ENCODE assay signal across 8 mouse cellular contexts in the genomic region with DNA sequence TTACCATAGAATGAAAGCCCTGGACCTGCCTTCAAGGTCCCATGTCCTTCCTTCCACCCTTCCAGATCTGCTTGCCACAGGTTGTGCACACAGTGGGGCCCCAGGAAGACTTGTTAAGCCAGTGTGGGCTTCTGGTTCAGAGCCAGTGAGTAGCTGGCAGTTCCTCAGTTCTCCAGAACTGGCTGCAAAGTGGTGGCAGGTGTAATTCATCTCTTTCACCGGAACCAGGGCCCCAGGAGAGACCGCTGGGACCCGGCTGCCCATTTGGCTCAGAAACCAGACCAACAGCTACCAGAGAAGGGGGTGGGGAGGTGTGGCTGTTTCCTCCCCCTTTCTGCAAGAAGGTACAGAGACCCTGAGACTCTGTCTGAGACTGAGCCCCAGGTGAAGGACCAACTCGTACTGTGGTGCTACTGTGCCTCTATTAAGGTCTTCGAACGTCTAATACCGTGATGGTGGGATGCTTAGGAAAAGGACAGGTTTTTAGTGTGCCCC. TPM values are rescaled to one million over a fixed set of nuclear protein-coding genes. Genes with fewer than 3 reads are reported as not detected.
DNase-seq lines count a peak whose midpoint lies in the region; ATAC-seq and TF ChIP-seq lines count a peak whose summit lies in the region.

No protein-coding gene starts in this region.

- H3K27me3 ChIP-seq in MEL (ENCODE audit: control insufficient read depth in 1 of 2, insufficient read depth in 2 of 2, low read length in 2 of 2) = no peaks in the 10 kb centered on the region
- no peaks in the 10 kb centered on the region for H3K27me3 ChIP-seq in intestine, embryonic 15.5 days (replicated peaks)
- H3K27me3 ChIP-seq in splenic B cell, adult 2 months (ENCODE audit: control insufficient read depth, insufficient read depth, low read length, poor library complexity, severe bottlenecking) = no peaks in the 10 kb centered on the region

- H3K27ac ChIP-seq in MEL (ENCODE audit: control insufficient read depth, low read depth, low read length) = no peak overlapping the region
- H3K27ac ChIP-seq in gastrocnemius, adult 2 months = peak overlapping the region; percentile 93
- H3K27ac ChIP-seq in intestine, embryonic 15.5 days = no peak overlapping the region

- no peaks in the 10 kb centered on the region for H3K9me3 ChIP-seq in MEL (replicated peaks; ENCODE audit: insufficient read depth, low read length)
- H3K9me3 ChIP-seq in intestine, embryonic 15.5 days = no peaks in the 10 kb centered on the region

- TF ChIP-seq CTCF in MEL (IDR thresholded peaks at IDR 0.05 in 2 of 3, conservative IDR thresholded peaks at IDR 0.05 in 1 of 3; ENCODE audit: control insufficient read depth in 1 of 3, insufficient read depth in 1 of 3, low read depth in 2 of 3, low read length in 3 of 3, poor library complexity in 1 of 3, severe bottlenecking in 1 of 3) = no peak
- no peak for TF ChIP-seq CTCF in gastrocnemius, adult 2 months (IDR thresholded peaks at IDR 0.05)
- TF ChIP-seq CTCF in lung, adult 2 months (IDR thresholded peaks at IDR 0.05; ENCODE audit: insufficient read depth, low read length) = no peak

- H3K4me2 ChIP-seq in intestine, embryonic 15.5 days (replicated peaks) = peak overlapping the region; percentile 98

- ATAC-seq in intestine, embryonic 15.5 days = no peak

- TF ChIP-seq POLR2A in MEL (IDR thresholded peaks at IDR 0.05; ENCODE audit: control insufficient read depth in 1 of 2, insufficient read depth in 1 of 2, low read depth in 1 of 2, low read length in 2 of 2, poor library complexity in 1 of 2) = no peak
- no peak for TF ChIP-seq POLR2A in lung, adult 2 months (IDR thresholded peaks at IDR 0.05; ENCODE audit: borderline replicate concordance, extremely low read depth, low read depth, low read length)

- H3K9ac ChIP-seq in MEL (ENCODE audit: control insufficient read depth, low read depth, low read length, poor library complexity, severe bottlenecking) = no peak overlapping the region
- H3K9ac ChIP-seq in intestine, embryonic 15.5 days = peak overlapping the region; percentile 59; the same call in 1 of the 2 replicates

- 0 out of 4 replicates have a peak, but pooled peaks cover 0 to 3% of the 10 kb centered on the region in 2 experiments for H3K4me1 ChIP-seq in MEL (ENCODE audit: control insufficient read depth in 1 of 2, insufficient read depth in 2 of 2, low read length in 2 of 2)
- H3K4me1 ChIP-seq in intestine, embryonic 15.5 days (replicated peaks) = peaks cover 7% of the 10 kb centered on the region; the same call in 1 of the 2 replicates
- peaks cover 8% of the 10 kb centered on the region for H3K4me1 ChIP-seq in lung, adult 2 months (ENCODE audit: control insufficient read depth, insufficient read depth, low read length)

- peak overlapping the region; percentile 54 to 88; a peak in 2 of 4 replicates for H3K4me3 ChIP-seq in MEL (ENCODE audit: control insufficient read depth in 1 of 2, insufficient read depth in 1 of 2, low read depth in 2 of 2, low read length in 2 of 2)
- peak overlapping the region; percentile 79 for H3K4me3 ChIP-seq in gastrocnemius, adult 2 months
- peak overlapping the region; percentile 56 for H3K4me3 ChIP-seq in intestine, embryonic 15.5 days (replicated peaks)
- peak overlapping the region; percentile 90 for H3K4me3 ChIP-seq in lung, adult 2 months (replicated peaks; ENCODE audit: extremely low read depth, low read depth, low read length)

- no peak for TF ChIP-seq EP300 in MEL (IDR thresholded peaks at IDR 0.05; ENCODE audit: low read depth in 1 of 2, low read length in 2 of 2)

- TF ChIP-seq RAD21 in MEL (IDR thresholded peaks at IDR 0.05; ENCODE audit: low read depth, low read length) = no peak

- no peaks in the 10 kb centered on the region for H3K79me2 ChIP-seq in MEL (ENCODE audit: control insufficient read depth, insufficient read depth, low read length, poor library complexity)

- intact Hi-C loops in gastrocnemius, adult 2 months (cut with DNase I) = no loop called here
- intact Hi-C loops in left cerebral cortex, postnatal 25 days (cut with DNase I) = no loop called here

- H3K36me3 ChIP-seq in MEL (ENCODE audit: control insufficient read depth in 1 of 2, insufficient read depth in 2 of 2, low read length in 2 of 2) = no peaks in the 10 kb centered on the region
- no peaks in the 10 kb centered on the region for H3K36me3 ChIP-seq in intestine, embryonic 15.5 days
- H3K36me3 ChIP-seq in splenic B cell, adult 2 months (ENCODE audit: control insufficient read depth, insufficient read depth, low read length, poor library complexity, severe bottlenecking) = no peaks in the 10 kb centered on the region

- WGBS in intestine, embryonic 15.5 days = 8% methylated on average over 7 of the region's 7 CpGs
- 11% methylated on average over 7 of the region's 7 CpGs for WGBS in lung, adult 2 months

- DNase-seq in MEL (ENCODE audit: low read depth, low spot score) = no peak
- DNase-seq in cerebellum, adult 11 months = peak; percentile 94
- DNase-seq in gastrocnemius, adult 2 months = peak; percentile 65
- peak; percentile 45 for DNase-seq in lung, adult 2 months
- peak; percentile 31 for DNase-seq in splenic B cell, adult 2 months (ENCODE audit: low read depth, low spot score)
- no peak for DNase-seq in left cerebral cortex, postnatal 25 days (ENCODE audit: low spot score in 2 of 2)
- DNase-seq in thymus, adult 18-20 months = no peak

TF ChIP-seq in MEL, 35 proteins besides CTCF, POLR2A, EP300 and RAD21:
- TF ChIP-seq JUND (IDR thresholded peaks at IDR 0.05; ENCODE audit: low read depth, low read length) (no peak), CHD1 (IDR thresholded peaks at IDR 0.05; ENCODE audit: low read depth, low read length) (no peak)
TF ChIP-seq in MEL: peak in this region for 0.

RNA-seq across cellular contexts. Expression of a gene that starts 7.8 kb away (rescaled TPM):
- 0.85 and 1.2 TPM in 2 replicates for total RNA-seq in MEL (2012; rRNA removed)
- polyA plus RNA-seq in MEL (2012; ENCODE audit: insufficient read depth in 1 of 2, insufficient read length in 2 of 2, low read depth in 1 of 2, low replicate concordance in 2 of 2, missing spikeins in 1 of 2) = 1 to 10 TPM in 1 of 2 experiments, not detected in 1; 1.2 TPM
- total RNA-seq in gastrocnemius, adult 2 months (2021) = 1 to 10 TPM; 4.9 to 6.9 TPM
- polyA plus RNA-seq in intestine, embryonic 15.5 days (2015; fragmentation: Nextera tagmentation; extraction: Ambion mirVana) = 1.5 and 1.6 TPM in 2 replicates
- 3.7 and 5.7 TPM in 2 replicates for polyA plus RNA-seq in lung, adult 2 months (2012; rRNA removed)
- total RNA-seq in left cerebral cortex, postnatal 25 days (2021) = 10 to 100 TPM; 27.9 to 32.8 TPM

RNA-seq across cellular contexts. Expression of a gene that starts 19.7 kb away (rescaled TPM):
- 29.1 and 35.3 TPM in 2 replicates for total RNA-seq in MEL (2012; rRNA removed)
- polyA plus RNA-seq in MEL (2012; ENCODE audit: insufficient read depth in 1 of 2, insufficient read length in 2 of 2, low read depth in 1 of 2, low replicate concordance in 2 of 2, missing spikeins in 1 of 2) = 10 to 100 TPM in 1 of 2 experiments, not detected in 1; 33.6 TPM
- total RNA-seq in gastrocnemius, adult 2 months (2021) = 10 to 100 TPM; 47.9 to 50.7 TPM
- 45.8 and 48.0 TPM in 2 replicates for polyA plus RNA-seq in intestine, embryonic 15.5 days (2015; fragmentation: Nextera tagmentation; extraction: Ambion mirVana)
- 37.3 and 46.4 TPM in 2 replicates for polyA plus RNA-seq in lung, adult 2 months (2012; rRNA removed)
- total RNA-seq in left cerebral cortex, postnatal 25 days (2021) = 10 to 100 TPM; 73.5 to 77.6 TPM

RNA-seq across cellular contexts. Expression of a gene that starts 19.9 kb away (rescaled TPM):
- total RNA-seq in MEL (2012; rRNA removed) = 25.0 and 29.4 TPM in 2 replicates
- polyA plus RNA-seq in MEL (2012; ENCODE audit: insufficient read depth in 1 of 2, insufficient read length in 2 of 2, low read depth in 1 of 2, low replicate concordance in 2 of 2, missing spikeins in 1 of 2) = 10 to 100 TPM in 1 of 2 experiments, not detected in 1; 44.0 TPM
- under 1 TPM; 0.23 to 0.36 TPM for total RNA-seq in gastrocnemius, adult 2 months (2021)
- 26.7 and 27.1 TPM in 2 replicates for polyA plus RNA-seq in intestine, embryonic 15.5 days (2015; fragmentation: Nextera tagmentation; extraction: Ambion mirVana)
- 0.42 and 0.70 TPM in 2 replicates for polyA plus RNA-seq in lung, adult 2 months (2012; rRNA removed)
- under 1 TPM; 0.32 to 0.64 TPM for total RNA-seq in left cerebral cortex, postnatal 25 days (2021)

RNA-seq across cellular contexts. Expression of a gene that starts 24.0 kb away (rescaled TPM):
- 0.08 TPM in 1 of 2 replicates, not detected in the other for total RNA-seq in MEL (2012; rRNA removed)
- polyA plus RNA-seq in MEL (2012; ENCODE audit: insufficient read depth in 1 of 2, insufficient read length in 2 of 2, low read depth in 1 of 2, low replicate concordance in 2 of 2, missing spikeins in 1 of 2) = under 1 TPM in 1 of 2 experiments, not detected in 1; 0.03 TPM
- under 1 TPM in 1 of 2 experiments, not detected in 1; 0.17 TPM for total RNA-seq in gastrocnemius, adult 2 months (2021)
- polyA plus RNA-seq in intestine, embryonic 15.5 days (2015; fragmentation: Nextera tagmentation; extraction: Ambion mirVana) = 35.7 and 43.6 TPM in 2 replicates
- polyA plus RNA-seq in lung, adult 2 months (2012; rRNA removed) = 60.8 and 93.7 TPM in 2 replicates
- under 1 TPM; 0.23 to 0.27 TPM for total RNA-seq in left cerebral cortex, postnatal 25 days (2021)

RNA-seq across cellular contexts. Expression of a gene that starts 29.8 kb away (rescaled TPM):
- not detected in 2 replicates for total RNA-seq in MEL (2012; rRNA removed)
- polyA plus RNA-seq in MEL (2012; ENCODE audit: insufficient read depth in 1 of 2, insufficient read length in 2 of 2, low read depth in 1 of 2, low replicate concordance in 2 of 2, missing spikeins in 1 of 2) = not detected
- not detected for total RNA-seq in gastrocnemius, adult 2 months (2021)
- not detected in 2 replicates for polyA plus RNA-seq in intestine, embryonic 15.5 days (2015; fragmentation: Nextera tagmentation; extraction: Ambion mirVana)
- not detected in 2 replicates for polyA plus RNA-seq in lung, adult 2 months (2012; rRNA removed)
- total RNA-seq in left cerebral cortex, postnatal 25 days (2021) = not detected

Comparison
In these comparisons a context has a peak if more than half of its experiments do, and no peak if none do; other contexts are left out.
1. DNase-seq: peak in cerebellum, adult 11 months (single experiment), gastrocnemius, adult 2 months (single experiment), lung, adult 2 months (single experiment) and splenic B cell, adult 2 months (single experiment); none in MEL (single experiment), left cerebral cortex, postnatal 25 days (0 of 2) and thymus, adult 18-20 months (0 of 2).
2. RNA of a gene that starts 19.9 kb away (total RNA-seq): 25.0 to 29.4 TPM in MEL; 0.32 to 0.64 TPM in left cerebral cortex, postnatal 25 days and 0.23 to 0.36 TPM in gastrocnemius, adult 2 months; every median in the first group is over 10 times any median in the second.
3. Peak in every context shown above with its lines, with median percentiles within 50 percentile points of each other: H3K4me3 ChIP-seq.